Mouse (Mus musculus) left cerebral cortex, adult 18-20 months (tissue): ENCODE data around the gene Efhd2. TPM values are rescaled to one million over a fixed set of nuclear protein-coding genes. Genes with fewer than 3 reads are reported as not detected.

Experiments used
- DNase-seq, 2 experiments: peaks; one replicate each; pipeline ENCODE4 v3.0.0; 2021 to 2022; ENCODE audit warnings: low spot score in 2 of 2, mixed read lengths in 1 of 2
- total RNA-seq, 2 experiments: library from RNA; stranded (reverse); gene quantifications; 2 replicates each; pipeline ENCODE4 v1.2.3; 2021

The Efhd2 gene
- total RNA-seq, 2 experiments from 2014 or later: 298 to 317 TPM

- no peak for DNase-seq
Observed at GRCm38 (mm10) chr4:141881289-141881914, 6.7 kb upstream of the Efhd2 start.

- no peak for DNase-seq
Observed at GRCm38 (mm10) chr4:141879875-141880274, 5.2 kb upstream of the Efhd2 start.

- DNase-seq: peak in 1 of 2 experiments; percentile 49
Observed at GRCm38 (mm10) chr4:141879074-141879473, 4.4 kb upstream of the Efhd2 start.

GRCm38 (mm10) chr4:141878621-141879020, 3.9 kb upstream of the Efhd2 start:
- DNase-seq: no peak

- no peak for DNase-seq
Observed at GRCm38 (mm10) chr4:141875481-141876108, 875 bp upstream of the Efhd2 start.

GRCm38 (mm10) chr4:141874111-141874600, 564 bp downstream of the Efhd2 start:
- DNase-seq: no peak

- no peak for DNase-seq
Observed at GRCm38 (mm10) chr4:141872977-141873376, 1.7 kb downstream of the Efhd2 start.

- peak in 1 of 2 experiments; percentile 4 for DNase-seq
Observed at GRCm38 (mm10) chr4:141871909-141872308, 2.8 kb downstream of the Efhd2 start.

- peak in 1 of 2 experiments; percentile 9 for DNase-seq
Observed at GRCm38 (mm10) chr4:141871333-141871725, 3.4 kb downstream of the Efhd2 start.

GRCm38 (mm10) chr4:141870666-141871332, 3.9 kb downstream of the Efhd2 start:
- DNase-seq: no peak

- peak in 1 of 2 experiments; percentile 21 for DNase-seq
Observed at GRCm38 (mm10) chr4:141869436-141870215, 5.1 kb downstream of the Efhd2 start.

- no peak for DNase-seq
Observed at GRCm38 (mm10) chr4:141868051-141868450, 6.7 kb downstream of the Efhd2 start.

- peak in 1 of 2 experiments; percentile 51 for DNase-seq
Observed at GRCm38 (mm10) chr4:141867498-141867897, 7.2 kb downstream of the Efhd2 start.

- DNase-seq: peak in 1 of 2 experiments; percentile 56
Observed at GRCm38 (mm10) chr4:141866933-141867490, 7.7 kb downstream of the Efhd2 start.

GRCm38 (mm10) chr4:141865600-141865999, 9.1 kb downstream of the Efhd2 start:
- DNase-seq: no peak

- peak in 1 of 2 experiments; percentile 18 for DNase-seq
Observed at GRCm38 (mm10) chr4:141865006-141865405, 9.7 kb downstream of the Efhd2 start.

GRCm38 (mm10) chr4:141864506-141864905, 10.2 kb downstream of the Efhd2 start:
- no peak for DNase-seq

GRCm38 (mm10) chr4:141863726-141864280, 10.9 kb downstream of the Efhd2 start:
- no peak for DNase-seq

- no peak for DNase-seq
Observed at GRCm38 (mm10) chr4:141862867-141863266, 11.9 kb downstream of the Efhd2 start.

- no peak for DNase-seq
Observed at GRCm38 (mm10) chr4:141861591-141862295, 13.0 kb downstream of the Efhd2 start.
